Mouse (Mus musculus) neural tube, embryonic 15.5 days (tissue): ENCODE results near the gene Cnih3. TPM values are rescaled to one million over a fixed set of nuclear protein-coding genes. Genes with fewer than 3 reads are reported as not detected.

Experiments
- ATAC-seq: fragments of 200-750 bp; cut with Nextera tagmentation; 2 replicates; pipeline ENCODE4 v1.8.0; 2017; ENCODE audit warnings: mild to moderate bottlenecking, moderate TSS enrichment, moderate library complexity; ENCODE audit not compliant: low FRiP score
- H3K27ac ChIP-seq: fragments of 300-500 bp; sonication (generic); replicated peaks from 2 replicates; pipeline ENCODE4 v1.5.1; 2015; ENCODE audit warnings: mild to moderate bottlenecking, inconsistent platforms
- H3K27me3 ChIP-seq: fragments of 300-500 bp; sonication (generic); replicated peaks from 2 replicates; pipeline ENCODE4 v1.6.1; 2015; ENCODE audit warnings: inconsistent platforms
- H3K36me3 ChIP-seq: fragments of 300-500 bp; sonication (generic); 2 replicates; pipeline ENCODE4 v1.6.1; 2015; ENCODE audit warnings: inconsistent platforms
- H3K4me1 ChIP-seq: fragments of 300-500 bp; sonication (generic); 2 replicates; pipeline ENCODE4 v1.6.1; 2015; ENCODE audit warnings: inconsistent platforms
- H3K4me2 ChIP-seq: fragments of 300-500 bp; sonication (generic); 2 replicates; pipeline ENCODE4 v1.6.1; 2015; ENCODE audit warnings: inconsistent platforms, mild to moderate bottlenecking, moderate library complexity
- H3K4me3 ChIP-seq: fragments of 300-500 bp; sonication (generic); replicated peaks from 2 replicates; pipeline ENCODE4 v1.5.1; 2015; ENCODE audit warnings: mild to moderate bottlenecking, inconsistent platforms
- H3K9ac ChIP-seq: fragments of 300-500 bp; sonication (generic); replicated peaks from 2 replicates; pipeline ENCODE4 v1.6.1; 2015; ENCODE audit warnings: mild to moderate bottlenecking, inconsistent platforms
- H3K9me3 ChIP-seq: fragments of 300-500 bp; sonication (generic); replicated peaks from 2 replicates; pipeline ENCODE4 v1.6.1; 2016; ENCODE audit warnings: inconsistent platforms
- WGBS: fragments of 180-500 bp; shearing (Covaris S2); methylation state at CpG from one replicate; pipeline ENCODE4 v1.1.7; 2015; ENCODE audit warnings: mixed read lengths; 5-methylcytosine and 5-hydroxymethylcytosine counted together
- polyA plus RNA-seq: library from polyadenylated mRNA; unstranded; fragments of >200 nt; fragmentation: Nextera tagmentation; extraction: Ambion mirVana; gene quantifications from 2 replicates; pipeline ENCODE4 v1.2.1, GENCODE M21; 2015

The Cnih3 gene
- polyA plus RNA-seq, 1 experiment from 2014 or later: 20.2 TPM

DNA sequence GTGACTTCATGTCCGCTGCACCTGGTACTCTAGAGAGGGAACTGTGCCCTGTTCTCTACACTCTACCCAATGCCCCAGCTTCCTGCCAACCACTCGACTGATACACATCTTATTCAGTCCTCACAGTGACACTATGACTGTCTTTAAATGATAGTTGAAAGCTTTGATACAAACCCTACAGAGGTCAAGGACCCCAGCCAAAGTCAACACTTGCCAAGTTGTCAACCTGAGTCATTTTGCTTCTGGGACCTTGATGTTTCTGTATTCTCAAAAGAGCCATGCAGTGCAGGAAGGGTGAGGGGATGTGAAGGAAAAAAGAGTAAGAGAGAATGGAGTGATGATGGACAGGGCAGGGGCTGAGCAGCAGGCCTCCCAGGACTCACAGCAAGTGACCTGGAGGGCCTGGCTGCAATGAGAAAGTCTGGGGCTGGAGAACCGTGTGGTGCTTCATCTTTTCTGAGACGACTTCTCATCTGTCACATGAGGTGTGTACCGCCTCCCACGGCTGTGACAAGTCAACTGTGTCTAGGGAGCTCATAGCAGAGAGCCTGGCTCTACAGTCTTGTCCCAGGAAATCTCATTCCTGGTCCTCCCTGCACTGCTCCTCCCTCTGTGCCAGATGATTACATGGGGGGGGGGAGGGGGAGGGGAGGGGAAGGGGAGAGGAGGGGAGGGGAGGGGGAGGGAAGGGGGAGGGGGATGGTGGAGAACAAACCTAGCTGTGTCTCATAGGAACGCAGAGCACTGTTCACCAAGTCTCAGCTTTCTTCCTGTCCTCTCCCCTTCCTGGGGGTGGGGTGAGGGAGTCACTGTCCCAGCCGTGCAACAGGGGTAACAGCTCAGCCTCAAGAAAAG lies 109.8 kb downstream of the Cnih3 start:
- no peaks in the 10 kb centered on the region for H3K36me3 ChIP-seq
- peaks cover 5% of the 10 kb centered on the region for H3K4me1 ChIP-seq
- no peaks in the 10 kb centered on the region for H3K27me3 ChIP-seq
- 64% methylated on average over 8 of the region's 8 CpGs for WGBS
- H3K27ac ChIP-seq: no peak overlapping the region
- no peak overlapping the region for H3K9ac ChIP-seq
- H3K4me3 ChIP-seq: no peak overlapping the region
- no peaks in the 10 kb centered on the region for H3K9me3 ChIP-seq
- H3K4me2 ChIP-seq: no peak overlapping the region
- no peak for ATAC-seq

DNA sequence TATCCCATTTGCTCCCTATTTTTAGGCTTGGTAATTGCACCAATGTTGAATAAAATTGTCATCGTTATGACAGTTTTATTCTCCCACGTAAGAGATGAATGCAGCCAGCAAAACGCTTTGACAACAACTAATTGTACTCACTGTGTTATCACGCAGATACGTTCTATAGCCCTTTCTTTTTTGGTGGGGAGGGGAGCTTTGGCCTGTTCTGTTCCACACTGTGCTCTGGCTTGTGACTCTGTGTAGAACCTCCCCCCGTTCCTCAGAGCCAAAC lies 110.4 kb downstream of the Cnih3 start:
- H3K9me3 ChIP-seq: no peaks in the 10 kb centered on the region
- H3K27me3 ChIP-seq: no peaks in the 10 kb centered on the region
- no peaks in the 10 kb centered on the region for H3K36me3 ChIP-seq
- no peak overlapping the region for H3K4me3 ChIP-seq
- H3K27ac ChIP-seq: no peak overlapping the region
- no peak overlapping the region for H3K4me2 ChIP-seq
- no peak for ATAC-seq
- 81% methylated on average over 6 of the region's 6 CpGs for WGBS
- no peak overlapping the region for H3K9ac ChIP-seq
- H3K4me1 ChIP-seq: peaks cover 5% of the 10 kb centered on the region

DNA sequence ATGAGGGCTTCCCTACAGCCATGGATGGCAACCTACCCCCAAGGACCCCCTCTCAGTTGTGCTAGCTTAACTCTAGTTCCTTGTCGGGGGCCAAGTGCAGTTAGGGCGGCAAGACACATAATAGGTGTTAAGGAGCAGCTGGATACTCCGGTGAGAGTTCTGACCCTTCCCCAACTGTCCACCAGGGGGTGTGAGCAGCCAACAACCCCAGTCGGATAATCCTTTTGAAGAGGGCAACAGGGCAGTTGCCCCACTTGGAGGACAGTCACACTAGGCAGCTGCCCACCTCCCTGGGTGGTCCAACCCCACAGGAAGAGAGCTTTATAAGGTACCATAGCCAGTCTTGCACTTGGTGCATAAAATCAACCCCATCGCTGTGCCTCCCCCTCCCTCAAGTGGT lies 112.6 kb downstream of the Cnih3 start:
- no peak for ATAC-seq
- Histone ChIP-seq H3K27me3 (no peaks in the 10 kb centered on the region), H3K36me3 (no peaks in the 10 kb centered on the region), H3K4me2 (no peak overlapping the region), H3K9me3 (no peaks in the 10 kb centered on the region), H3K4me3 (no peak overlapping the region), H3K4me1 (peaks cover 5% of the 10 kb centered on the region), H3K9ac (no peak overlapping the region), H3K27ac (no peak overlapping the region)
- WGBS: 57% methylated on average over 5 of the region's 5 CpGs

DNA sequence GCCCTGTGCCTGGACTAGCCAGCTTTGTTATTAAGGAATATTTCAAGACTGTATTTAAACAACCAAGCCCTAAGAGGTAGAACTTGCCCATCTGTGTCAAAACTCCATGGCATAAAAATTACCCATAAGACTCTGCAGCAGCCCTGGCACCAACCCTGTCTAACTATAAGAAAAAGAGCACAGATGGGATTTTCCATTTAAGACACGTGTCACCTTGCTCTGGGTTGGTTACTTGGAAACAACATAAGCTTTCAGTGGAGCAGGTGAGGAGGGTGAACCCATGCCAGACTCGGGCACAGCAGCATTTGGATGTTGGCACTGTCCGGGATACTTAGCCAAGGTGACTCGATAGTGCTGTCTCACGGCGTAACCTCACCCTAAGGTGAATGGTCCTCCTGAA lies 113.6 kb downstream of the Cnih3 start:
- Histone ChIP-seq H3K4me3 (no peak overlapping the region), H3K4me2 (no peak overlapping the region), H3K27ac (no peak overlapping the region), H3K9ac (no peak overlapping the region), H3K4me1 (peaks cover 5% of the 10 kb centered on the region), H3K27me3 (no peaks in the 10 kb centered on the region), H3K9me3 (no peaks in the 10 kb centered on the region), H3K36me3 (no peaks in the 10 kb centered on the region)
- ATAC-seq: no peak
- 87% methylated on average over 6 of the region's 6 CpGs for WGBS

DNA sequence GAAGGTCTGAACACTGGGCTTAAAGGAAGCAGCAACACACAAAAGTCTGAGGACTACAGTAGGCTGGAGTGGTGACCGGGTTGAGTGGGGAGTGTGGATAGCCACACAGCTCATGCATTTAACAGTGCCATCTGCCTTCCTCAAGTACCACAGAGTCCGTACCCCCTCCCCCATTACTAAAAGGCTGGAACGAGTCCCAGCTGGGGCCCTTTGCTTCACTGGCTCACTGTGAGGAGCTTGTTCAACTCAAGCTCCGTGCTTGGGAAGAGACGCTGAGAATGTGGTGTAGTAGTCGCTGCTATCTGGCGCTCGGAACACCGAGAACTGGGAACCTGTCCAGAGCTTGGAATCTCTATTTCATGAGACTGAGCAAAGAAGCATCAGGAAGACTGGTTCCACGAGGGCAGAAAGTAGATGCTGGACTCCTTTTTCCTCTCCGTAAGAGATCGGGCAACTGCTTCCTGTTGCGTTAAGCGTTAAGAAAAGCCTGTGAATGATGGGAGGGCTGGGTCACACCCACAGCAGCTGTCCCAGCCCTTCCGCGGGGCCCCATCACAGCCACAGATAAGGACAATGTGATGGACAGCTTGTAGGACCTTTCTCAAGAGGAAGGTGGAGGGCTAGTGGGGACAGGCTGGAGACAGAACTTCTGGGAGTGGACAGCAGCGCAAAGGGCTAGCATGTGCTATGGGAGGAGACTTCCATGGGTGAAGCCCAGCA lies 114.3 kb downstream of the Cnih3 start:
- WGBS: 67% methylated on average over 17 of the region's 17 CpGs
- H3K27me3 ChIP-seq: no peaks in the 10 kb centered on the region
- no peak for ATAC-seq

DNA sequence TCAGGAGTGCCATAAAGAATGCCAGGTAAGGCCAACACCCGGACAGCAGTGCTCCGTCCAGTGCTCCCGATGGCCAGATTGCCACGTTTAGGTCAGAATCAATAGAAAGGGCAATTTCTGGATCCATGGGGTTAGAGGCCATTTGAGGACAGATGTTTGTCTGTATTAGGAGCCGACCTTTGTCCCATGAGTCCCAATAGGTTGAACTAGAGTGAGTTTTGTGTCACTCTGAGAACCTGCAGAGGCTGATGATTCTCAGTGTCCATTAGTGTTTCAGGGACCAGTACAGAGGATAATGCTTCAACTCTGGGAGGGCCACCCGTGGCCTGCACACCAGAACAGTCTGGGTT lies 114.9 kb downstream of the Cnih3 start:
- H3K4me1 ChIP-seq: peaks cover 4% of the 10 kb centered on the region
- no peak overlapping the region for H3K9ac ChIP-seq
- no peak overlapping the region for H3K4me2 ChIP-seq
- H3K27me3 ChIP-seq: no peaks in the 10 kb centered on the region
- no peak overlapping the region for H3K4me3 ChIP-seq
- ATAC-seq: no peak
- H3K9me3 ChIP-seq: peaks cover 3% of the 10 kb centered on the region; the same call in 1 of the 2 replicates
- no peak overlapping the region for H3K27ac ChIP-seq
- 92% methylated on average over 6 of the region's 6 CpGs for WGBS
- no peaks in the 10 kb centered on the region for H3K36me3 ChIP-seq

More for the DNA sequence above, 114.3 kb downstream of the Cnih3 start:
- no peak overlapping the region for H3K9ac ChIP-seq
- peaks cover 5% of the 10 kb centered on the region for H3K4me1 ChIP-seq
- no peak overlapping the region for H3K4me2 ChIP-seq
- no peak overlapping the region for H3K27ac ChIP-seq
- H3K4me3 ChIP-seq: no peak overlapping the region
- H3K36me3 ChIP-seq: no peaks in the 10 kb centered on the region
- peaks cover 3% of the 10 kb centered on the region; the same call in 1 of the 2 replicates for H3K9me3 ChIP-seq

DNA sequence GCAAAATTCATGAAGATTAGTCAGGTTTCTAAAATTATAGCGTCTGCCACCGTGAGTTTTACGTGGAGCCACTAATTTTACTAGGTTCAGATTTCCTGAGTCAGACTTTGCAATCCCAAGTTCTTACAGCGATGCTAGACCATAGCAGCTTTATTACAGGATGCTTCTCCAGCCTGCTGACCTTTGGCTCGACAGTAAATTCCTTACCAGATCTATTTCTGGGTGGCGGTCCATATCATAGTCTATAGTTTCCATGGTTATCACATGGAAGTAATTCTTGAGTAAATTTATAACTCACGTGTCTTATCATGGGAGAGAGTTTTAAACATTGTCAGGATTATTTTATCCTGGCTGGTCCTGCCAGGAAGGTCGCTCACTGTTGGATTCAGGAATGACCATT lies 117.0 kb downstream of the Cnih3 start:
- no peak overlapping the region for H3K4me2 ChIP-seq

DNA sequence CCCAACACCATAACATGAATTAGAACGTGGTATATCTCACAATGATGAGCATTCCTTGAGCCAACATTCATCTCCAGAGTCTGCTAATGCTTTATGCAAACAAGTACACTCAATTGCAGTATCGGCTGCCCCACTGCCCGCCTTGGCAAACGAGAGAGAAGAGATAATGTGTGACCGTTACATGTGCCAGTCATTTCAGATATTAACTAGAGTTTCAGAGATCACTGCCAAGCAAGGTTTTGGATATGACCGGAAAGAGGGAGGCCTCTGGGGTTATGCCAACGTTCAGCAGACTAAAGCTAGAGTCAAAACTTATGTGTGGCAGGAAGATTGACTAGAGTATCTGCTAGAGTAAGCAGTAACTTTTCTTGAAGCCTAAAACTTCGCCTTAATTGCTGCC lies 123.7 kb downstream of the Cnih3 start:
- H3K27me3 ChIP-seq: no peaks in the 10 kb centered on the region
- no peak overlapping the region for H3K27ac ChIP-seq
- no peak overlapping the region for H3K4me3 ChIP-seq
- ATAC-seq: no peak
- no peak overlapping the region for H3K9ac ChIP-seq
- H3K4me1 ChIP-seq: no peaks in the 10 kb centered on the region
- WGBS: 81% methylated on average over 8 of the region's 8 CpGs
- H3K36me3 ChIP-seq: no peaks in the 10 kb centered on the region
- H3K4me2 ChIP-seq: no peak overlapping the region
- H3K9me3 ChIP-seq: peaks cover 3% of the 10 kb centered on the region; the same call in 1 of the 2 replicates

More for the DNA sequence above, 117.0 kb downstream of the Cnih3 start:
- H3K27ac ChIP-seq: no peak overlapping the region
- H3K36me3 ChIP-seq: no peaks in the 10 kb centered on the region
- peaks cover 3% of the 10 kb centered on the region; the same call in 1 of the 2 replicates for H3K4me1 ChIP-seq
- peaks cover 3% of the 10 kb centered on the region; the same call in 1 of the 2 replicates for H3K9me3 ChIP-seq
- no peak overlapping the region for H3K9ac ChIP-seq
- H3K4me3 ChIP-seq: no peak overlapping the region
- H3K27me3 ChIP-seq: no peaks in the 10 kb centered on the region
- WGBS: 82% methylated on average over 8 of the region's 8 CpGs
- no peak for ATAC-seq

DNA sequence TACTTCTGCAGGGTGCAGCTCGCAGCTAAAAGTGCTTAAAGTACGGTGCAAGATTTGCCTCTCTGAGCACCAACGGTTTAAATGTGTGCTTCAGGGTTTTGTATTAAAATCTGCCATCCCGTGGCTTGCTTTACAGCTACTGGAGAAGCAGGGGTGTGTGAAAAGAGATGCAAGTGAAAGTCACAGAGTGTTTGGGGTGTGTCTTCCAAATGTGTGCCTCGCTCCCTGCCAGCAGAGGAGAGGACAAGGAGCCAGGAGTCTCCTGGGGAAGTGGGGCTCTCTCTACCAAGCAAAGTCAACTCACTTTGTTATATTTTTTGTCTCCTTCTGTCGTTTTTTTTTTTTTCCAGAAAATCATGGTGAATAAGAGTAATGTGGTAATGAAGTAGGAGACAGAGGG lies 124.1 kb downstream of the Cnih3 start:
- Histone ChIP-seq H3K9ac (no peak overlapping the region), H3K4me3 (no peak overlapping the region), H3K4me2 (no peak overlapping the region), H3K27ac (no peak overlapping the region), H3K36me3 (no peaks in the 10 kb centered on the region), H3K9me3 (peaks cover under 1% of the 10 kb centered on the region; the same call in 1 of the 2 replicates), H3K27me3 (no peaks in the 10 kb centered on the region), H3K4me1 (no peaks in the 10 kb centered on the region)
- no peak for ATAC-seq
- WGBS: 71% methylated on average over 6 of the region's 6 CpGs

DNA sequence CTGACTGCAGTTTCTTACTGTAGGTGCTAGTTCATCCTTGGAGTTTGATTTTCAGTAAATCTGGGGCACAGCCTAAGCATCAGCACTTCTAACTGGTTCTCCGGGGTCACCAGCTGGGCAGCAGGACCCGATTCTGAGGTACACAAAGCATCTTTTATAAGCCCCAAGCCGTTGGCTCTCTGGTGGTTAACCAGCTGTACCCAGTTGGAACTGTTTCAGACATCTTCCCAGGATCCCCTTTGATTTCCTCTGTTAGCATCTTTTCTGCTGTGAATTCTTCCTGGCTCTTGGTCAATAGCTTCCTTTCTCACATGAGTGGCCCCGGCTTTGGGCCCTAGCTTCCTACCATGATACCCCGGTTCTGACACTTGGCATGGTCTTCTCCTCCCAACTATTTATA lies 132.3 kb downstream of the Cnih3 start:
- peaks cover 13% of the 10 kb centered on the region for H3K4me1 ChIP-seq
- no peak overlapping the region for H3K4me2 ChIP-seq
- H3K27ac ChIP-seq: peak overlapping the region; percentile 0; the same call in 1 of the 2 replicates
- H3K9me3 ChIP-seq: no peaks in the 10 kb centered on the region
- no peak overlapping the region for H3K4me3 ChIP-seq
- H3K27me3 ChIP-seq: no peaks in the 10 kb centered on the region
- H3K36me3 ChIP-seq: no peaks in the 10 kb centered on the region
- peak; percentile 17; the same call in 1 of the 2 replicates for ATAC-seq
- no peak overlapping the region for H3K9ac ChIP-seq
- WGBS: 59% methylated on average over 5 of the region's 5 CpGs

DNA sequence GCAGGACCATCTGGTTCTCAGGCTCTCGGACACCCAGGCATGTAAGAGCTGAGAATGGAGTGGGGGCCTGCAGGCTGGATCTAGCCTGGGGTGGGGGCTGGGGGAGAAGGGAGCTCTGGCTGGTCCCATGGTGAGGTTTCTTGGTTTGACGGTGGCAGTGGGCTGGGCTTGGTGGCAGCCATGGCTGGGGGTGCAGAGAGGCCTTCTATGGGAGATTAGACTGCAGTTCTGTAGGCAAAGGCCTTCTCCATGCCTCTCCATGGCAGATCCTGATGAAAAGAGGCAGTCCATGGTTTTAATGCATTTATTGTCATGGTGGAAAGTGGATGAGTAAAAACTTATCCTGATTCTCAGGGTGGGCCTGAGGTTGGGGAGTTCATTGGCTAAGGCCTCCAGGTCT lies 151.0 kb downstream of the Cnih3 start:
- Histone ChIP-seq H3K36me3 (no peaks in the 10 kb centered on the region), H3K27me3 (no peaks in the 10 kb centered on the region), H3K4me3 (no peak overlapping the region), H3K9ac (no peak overlapping the region), H3K9me3 (no peaks in the 10 kb centered on the region), H3K4me2 (no peak overlapping the region), H3K27ac (no peak overlapping the region), H3K4me1 (0 out of 2 replicates have a peak, but pooled peaks cover 3% of the 10 kb centered on the region)
- ATAC-seq: no peak
- WGBS: 86% methylated on average over 2 of the region's 2 CpGs

DNA sequence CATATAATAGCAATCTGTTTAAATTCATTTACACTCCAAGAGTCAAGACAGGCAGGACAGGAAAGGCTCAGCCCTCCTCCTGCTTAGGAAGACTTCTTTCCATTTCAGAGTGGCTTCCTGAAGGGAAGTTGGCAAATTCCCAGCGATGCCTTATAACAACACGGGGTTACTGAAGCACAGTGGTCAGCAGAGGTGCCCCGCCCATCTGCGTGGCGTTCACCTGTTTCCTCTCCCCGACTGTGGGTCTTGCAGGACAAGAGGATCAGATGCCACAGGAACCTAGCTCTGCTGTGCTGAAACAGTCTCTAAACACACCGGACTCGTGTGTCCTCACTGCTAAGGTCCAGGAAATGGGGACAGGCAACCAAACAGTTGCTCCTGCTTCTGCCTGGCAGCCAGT lies 152.9 kb downstream of the Cnih3 start:
- H3K9ac ChIP-seq: no peak overlapping the region
- no peak overlapping the region for H3K4me2 ChIP-seq
- no peaks in the 10 kb centered on the region for H3K36me3 ChIP-seq
- no peak for ATAC-seq
- H3K4me1 ChIP-seq: 0 out of 2 replicates have a peak, but pooled peaks cover 3% of the 10 kb centered on the region
- no peaks in the 10 kb centered on the region for H3K9me3 ChIP-seq
- no peaks in the 10 kb centered on the region for H3K27me3 ChIP-seq
- WGBS: 70% methylated on average over 8 of the region's 8 CpGs
- H3K27ac ChIP-seq: no peak overlapping the region
- no peak overlapping the region for H3K4me3 ChIP-seq
